Mouse (Mus musculus) E14TG2a.4 (cell line): ENCODE measurements around the gene Farp1.

ENCODE experiments used
- H3K27me3 ChIP-seq: 2 replicates; pipeline ENCODE4 v1.6.1; 2014; ENCODE audit warnings: low read length, control low read depth; ENCODE audit not compliant: insufficient read depth
- H3K36me3 ChIP-seq: 2 replicates; pipeline ENCODE4 v1.6.1; 2014; ENCODE audit warnings: low read length, control low read depth; ENCODE audit not compliant: insufficient read depth
- H3K4me1 ChIP-seq: replicated peaks from 2 replicates; pipeline ENCODE4 v1.6.1; 2014; ENCODE audit warnings: low read depth, low read length, control low read depth
- H3K4me3 ChIP-seq: replicated peaks from 2 replicates; pipeline ENCODE4 v1.5.1; 2014; ENCODE audit warnings: mild to moderate bottlenecking, low read length
- H3K9me3 ChIP-seq: 2 replicates; pipeline ENCODE4 v1.6.1; 2014; ENCODE audit warnings: low read length, control low read depth
- CTCF ChIP-seq: conservative IDR thresholded peaks from 2 replicates; pipeline ENCODE4 v1.5.1; 2014; ENCODE audit warnings: low read length
- NANOG ChIP-seq: IDR thresholded peaks from 2 replicates; pipeline ENCODE4 v1.6.1; 2014; ENCODE audit warnings: borderline replicate concordance, low read length, mixed read lengths
- POU5F1 ChIP-seq: IDR thresholded peaks from 2 replicates; pipeline ENCODE4 v1.6.1; 2014; ENCODE audit warnings: low read length, borderline replicate concordance

Farp1 gene

DNA sequence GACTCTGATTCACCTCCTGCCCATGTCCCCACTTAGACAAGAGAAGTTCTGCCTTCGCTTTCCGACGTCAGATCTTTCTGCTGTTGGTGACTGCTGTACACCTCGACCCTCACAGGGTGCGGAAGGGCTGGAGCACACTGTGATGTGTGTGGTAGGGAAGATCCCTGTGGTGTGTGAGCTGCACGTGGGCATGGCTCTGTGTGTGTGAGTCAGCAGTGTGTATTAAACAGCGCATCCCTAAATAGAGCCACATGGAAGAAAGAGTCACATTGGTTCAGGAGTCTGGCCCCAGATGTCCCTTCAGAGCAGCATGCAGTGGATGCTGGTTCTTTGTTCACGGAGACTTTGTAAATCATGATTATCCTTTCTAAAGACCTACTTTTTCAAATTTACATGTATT lies 196.2 kb downstream of the Farp1 start:
- Histone ChIP-seq H3K4me1 (peaks cover 2% of the 10 kb centered on the region), H3K9me3 (peaks cover 6% of the 10 kb centered on the region; the same call in 1 of the 2 replicates), H3K36me3 (no peaks in the 10 kb centered on the region), H3K4me3 (no peak overlapping the region), H3K27me3 (no peaks in the 10 kb centered on the region)
- TF ChIP-seq NANOG (no peak), CTCF (no peak), POU5F1 (no peak)

DNA sequence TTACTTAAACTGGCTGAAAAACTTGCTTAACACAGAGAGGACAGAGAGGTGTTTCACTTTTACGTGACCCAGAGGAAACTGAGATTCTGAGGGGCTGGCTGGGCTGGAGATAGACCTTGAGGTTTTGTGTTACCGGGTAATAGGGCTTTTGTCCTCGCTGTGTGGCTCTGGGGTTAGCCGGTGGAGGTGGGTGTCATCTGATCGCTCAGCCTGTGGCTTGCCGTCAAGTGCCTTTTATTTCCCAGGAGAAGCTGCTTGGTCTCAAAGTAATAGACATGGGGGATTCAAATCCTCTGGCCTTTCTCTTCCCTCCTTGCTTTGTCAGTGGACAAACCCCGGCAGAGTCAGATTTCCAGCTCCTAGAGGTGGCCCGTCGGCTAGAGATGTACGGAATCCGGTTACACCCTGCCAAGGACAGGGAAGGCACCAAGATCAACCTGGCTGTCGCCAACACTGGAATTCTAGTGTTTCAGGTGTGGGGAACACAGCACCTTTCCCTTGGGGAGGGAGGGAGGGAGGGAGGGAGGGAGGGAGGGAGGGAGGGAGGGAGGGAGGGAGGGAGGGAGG lies 199.8 kb downstream of the Farp1 start:
- Histone ChIP-seq H3K4me3 (no peak overlapping the region), H3K9me3 (peaks cover 6% of the 10 kb centered on the region; the same call in 1 of the 2 replicates), H3K27me3 (no peaks in the 10 kb centered on the region), H3K4me1 (peaks cover 2% of the 10 kb centered on the region), H3K36me3 (no peaks in the 10 kb centered on the region)
- no peak for TF ChIP-seq CTCF
- TF ChIP-seq NANOG = no peak

GRCm38 (mm10) chr14:121236736-121237135 lies 201.7 kb downstream of the Farp1 start:
- Histone ChIP-seq H3K4me3 (no peak overlapping the region), H3K9me3 (no peaks in the 10 kb centered on the region), H3K27me3 (no peaks in the 10 kb centered on the region), H3K36me3 (no peaks in the 10 kb centered on the region), H3K4me1 (peaks cover 2% of the 10 kb centered on the region)
- TF ChIP-seq POU5F1 (no peak), CTCF (no peak), NANOG (no peak)

- Histone ChIP-seq H3K4me3 (no peak overlapping the region), H3K4me1 (peaks cover 9% of the 10 kb centered on the region), H3K36me3 (no peaks in the 10 kb centered on the region), H3K9me3 (no peaks in the 10 kb centered on the region), H3K27me3 (no peaks in the 10 kb centered on the region)
- TF ChIP-seq NANOG (no peak), CTCF (no peak), POU5F1 (no peak)
These were observed 203.7 kb downstream of the Farp1 start for GRCm38 (mm10) chr14:121238727-121239126.

DNA sequence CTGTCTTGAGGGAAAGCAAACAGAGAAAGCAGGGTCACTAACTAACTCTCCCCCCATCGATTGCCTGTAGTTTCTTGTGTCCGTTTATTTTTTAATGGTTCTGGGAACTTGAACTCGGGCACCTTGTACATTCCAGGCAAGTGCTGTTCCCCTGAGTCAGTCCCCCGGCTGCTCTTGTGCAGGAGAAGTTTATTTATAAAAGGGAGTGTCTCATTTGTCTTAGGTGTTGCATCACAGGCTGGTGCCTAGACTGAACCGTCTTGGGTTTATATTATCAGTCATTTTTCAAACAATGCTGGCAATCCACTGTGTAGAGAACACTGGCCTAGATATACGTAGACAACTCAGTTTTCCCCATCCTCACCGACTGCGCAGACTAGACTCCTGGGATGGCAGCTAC lies 204.4 kb downstream of the Farp1 start:
- Histone ChIP-seq H3K27me3 (no peaks in the 10 kb centered on the region), H3K4me3 (no peak overlapping the region), H3K9me3 (no peaks in the 10 kb centered on the region), H3K36me3 (no peaks in the 10 kb centered on the region), H3K4me1 (peaks cover 14% of the 10 kb centered on the region)
- TF ChIP-seq CTCF = no peak
- TF ChIP-seq NANOG = no peak
- TF ChIP-seq POU5F1 = no peak

GRCm38 (mm10) chr14:121244104-121244503 lies 209.1 kb downstream of the Farp1 start:
- peak overlapping the region; percentile 77 for H3K4me3 ChIP-seq

GRCm38 (mm10) chr14:121246048-121246731 lies 211.2 kb downstream of the Farp1 start:
- H3K4me3 ChIP-seq = no peak overlapping the region
- peaks cover 26% of the 10 kb centered on the region; the same call in 1 of the 2 replicates for H3K4me1 ChIP-seq
- no peaks in the 10 kb centered on the region for H3K36me3 ChIP-seq
- no peaks in the 10 kb centered on the region for H3K27me3 ChIP-seq
- TF ChIP-seq POU5F1 (no peak), CTCF (no peak), NANOG (no peak)
- no peaks in the 10 kb centered on the region for H3K9me3 ChIP-seq

More at GRCm38 (mm10) chr14:121244104-121244503, 209.1 kb downstream of the Farp1 start:
- peaks cover 26% of the 10 kb centered on the region; the same call in 1 of the 2 replicates for H3K4me1 ChIP-seq
- no peaks in the 10 kb centered on the region for H3K9me3 ChIP-seq
- no peaks in the 10 kb centered on the region for H3K36me3 ChIP-seq
- H3K27me3 ChIP-seq = no peaks in the 10 kb centered on the region
- TF ChIP-seq NANOG (no peak), CTCF (no peak), POU5F1 (no peak)

- no peaks in the 10 kb centered on the region for H3K27me3 ChIP-seq
These were observed 212.3 kb downstream of the Farp1 start for GRCm38 (mm10) chr14:121247287-121247686.

GRCm38 (mm10) chr14:121248346-121248745 lies 213.3 kb downstream of the Farp1 start:
- Histone ChIP-seq H3K36me3 (no peaks in the 10 kb centered on the region), H3K27me3 (no peaks in the 10 kb centered on the region), H3K4me1 (peaks cover 23% of the 10 kb centered on the region; the same call in 1 of the 2 replicates), H3K9me3 (no peaks in the 10 kb centered on the region), H3K4me3 (no peak overlapping the region)
- TF ChIP-seq POU5F1 (no peak), CTCF (no peak), NANOG (no peak)

More at GRCm38 (mm10) chr14:121247287-121247686, 212.3 kb downstream of the Farp1 start:
- Histone ChIP-seq H3K36me3 (no peaks in the 10 kb centered on the region), H3K4me3 (no peak overlapping the region), H3K4me1 (peaks cover 26% of the 10 kb centered on the region; the same call in 1 of the 2 replicates), H3K9me3 (no peaks in the 10 kb centered on the region)
- no peak for TF ChIP-seq NANOG
- no peak for TF ChIP-seq POU5F1
- TF ChIP-seq CTCF = no peak

GRCm38 (mm10) chr14:121251099-121251498 lies 216.1 kb downstream of the Farp1 start:
- Histone ChIP-seq H3K36me3 (no peaks in the 10 kb centered on the region), H3K4me3 (no peak overlapping the region), H3K9me3 (no peaks in the 10 kb centered on the region), H3K4me1 (peaks cover 21% of the 10 kb centered on the region), H3K27me3 (0 out of 2 replicates have a peak, but pooled peaks cover 5% of the 10 kb centered on the region)
- no peak for TF ChIP-seq CTCF
- no peak for TF ChIP-seq NANOG
- TF ChIP-seq POU5F1 = no peak
